Mouse (Mus musculus) erythroblast, embryonic 14.5 days (primary cell): Measurements from ENCODE around the gene Erg.

ENCODE experiments used
- GATA1 ChIP-seq: IDR thresholded peaks from 2 replicates; pipeline ENCODE4 v1.6.1; 2012; ENCODE audit warnings: low read length, inconsistent platforms, mixed read lengths
- TAL1 ChIP-seq: IDR thresholded peaks from 3 replicates; pipeline ENCODE4 v1.6.1; 2012; ENCODE audit warnings: low read length, inconsistent platforms, mixed read lengths

DNA sequence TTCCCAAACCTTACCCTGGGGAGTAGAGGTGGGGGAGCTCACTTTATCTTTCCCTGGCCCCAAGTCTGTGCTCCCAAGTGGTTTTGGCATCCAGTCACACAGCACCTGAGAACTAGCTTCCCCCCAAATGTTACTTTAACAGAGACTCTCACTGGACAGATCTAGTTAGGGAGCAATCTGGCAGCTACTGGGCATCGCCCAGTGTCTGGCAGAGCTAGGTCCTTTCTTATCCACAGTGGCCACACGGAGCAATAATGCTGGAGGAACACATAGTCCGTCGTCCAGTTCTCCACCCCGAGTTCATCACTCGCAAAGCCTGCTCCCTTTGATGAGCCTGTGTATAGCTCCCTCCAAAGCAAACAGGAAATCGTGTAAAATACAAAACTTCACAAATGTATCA is 124.5 kb downstream of the Erg start:
- TF ChIP-seq TAL1 (no peak), GATA1 (no peak)
